Mouse (Mus musculus) MEL (cell line): ENCODE measurements at regions not wholly inside any gene's neighbourhood (a gene's known extent, or its start where the extent isn't known, plus 50 kb on each side); places are given as distances from the start of the nearest gene placed in this dataset.

Experiments used
- DNase-seq: peaks from one replicate; pipeline ENCODE4 v3.0.0; 2011; ENCODE audit warnings: low read depth, low spot score
- H3K27ac ChIP-seq: 2 replicates; pipeline ENCODE4 v1.5.1; 2012; ENCODE audit warnings: low read depth, mild to moderate bottlenecking, control low read depth, low read length, moderate library complexity; ENCODE audit not compliant: control insufficient read depth
- H3K27me3 ChIP-seq, 2 experiments: fragments of 150-350 bp in 1 of 2; sonication (generic) in 1 of 2; 2 replicates each; pipeline ENCODE4 v1.6.1; 2012; ENCODE audit warnings: low read length in 2 of 2, mild to moderate bottlenecking in 2 of 2, improper control_type of control experiment in 1 of 2, moderate library complexity in 1 of 2; ENCODE audit not compliant: insufficient read depth in 2 of 2, control insufficient read depth in 1 of 2
- H3K36me3 ChIP-seq, 2 experiments: 2 replicates each; pipeline ENCODE4 v1.6.1; 2012 to 2014; ENCODE audit warnings: low read length in 2 of 2, improper control_type of control experiment in 1 of 2, inconsistent platforms in 1 of 2, mild to moderate bottlenecking in 1 of 2; ENCODE audit not compliant: insufficient read depth in 2 of 2, control insufficient read depth in 1 of 2
- H3K4me1 ChIP-seq, 2 experiments: fragments of 150-350 bp in 1 of 2; sonication (generic) in 1 of 2; 2 replicates each; pipeline ENCODE4 v1.6.1; 2012; ENCODE audit warnings: low read length in 2 of 2, improper control_type of control experiment in 1 of 2, mild to moderate bottlenecking in 1 of 2; ENCODE audit not compliant: insufficient read depth in 2 of 2, control insufficient read depth in 1 of 2
- H3K4me3 ChIP-seq, 2 experiments: fragments of 150-350 bp in 1 of 2; sonication (generic) in 1 of 2; 2 replicates each; pipeline ENCODE4 v1.5.1; 2012; ENCODE audit warnings: low read depth in 2 of 2, low read length in 2 of 2, mild to moderate bottlenecking in 2 of 2, moderate library complexity in 2 of 2, control low read depth in 1 of 2, improper control_type of control experiment in 1 of 2; ENCODE audit not compliant: control insufficient read depth in 1 of 2, insufficient read depth in 1 of 2
- H3K79me2 ChIP-seq: 2 replicates; pipeline ENCODE4 v1.6.1; 2012; ENCODE audit warnings: mild to moderate bottlenecking, low read length, moderate library complexity; ENCODE audit not compliant: control insufficient read depth, poor library complexity, insufficient read depth
- H3K9ac ChIP-seq: 2 replicates; pipeline ENCODE4 v1.6.1; 2012; ENCODE audit warnings: low read depth, mild to moderate bottlenecking, control low read depth, low read length, moderate library complexity; ENCODE audit not compliant: control insufficient read depth, poor library complexity, severe bottlenecking
- H3K9me3 ChIP-seq: fragments of 150-350 bp; sonication (generic); replicated peaks from 2 replicates; pipeline ENCODE4 v1.6.1; 2012; ENCODE audit warnings: mild to moderate bottlenecking, low read length, improper control_type of control experiment, moderate library complexity; ENCODE audit not compliant: insufficient read depth
- CHD2 ChIP-seq: IDR thresholded peaks from 2 replicates; pipeline ENCODE4 v1.6.1; 2011; ENCODE audit warnings: low read length, improper control_type of control experiment
- EP300 ChIP-seq, 2 experiments: IDR thresholded peaks; 2 replicates each; pipeline ENCODE4 v1.6.1; 2011; ENCODE audit warnings: improper control_type of control experiment in 2 of 2, low read length in 2 of 2, low read depth in 1 of 2, mild to moderate bottlenecking in 1 of 2
- ETS1 ChIP-seq: IDR thresholded peaks from 2 replicates; pipeline ENCODE4 v1.6.1; 2012; ENCODE audit warnings: low read depth, mild to moderate bottlenecking, inconsistent platforms, low read length, improper control_type of control experiment, moderate library complexity
- GATA1 ChIP-seq: IDR thresholded peaks from 2 replicates; pipeline ENCODE4 v1.6.1; 2011; ENCODE audit warnings: low read depth, low read length, improper control_type of control experiment
- HCFC1 ChIP-seq: IDR thresholded peaks from 2 replicates; pipeline ENCODE4 v1.6.1; 2012; ENCODE audit warnings: low read depth, mild to moderate bottlenecking, inconsistent platforms, low read length, improper control_type of control experiment, moderate library complexity
- KAT2A ChIP-seq: conservative IDR thresholded peaks from 2 replicates; pipeline ENCODE4 v1.6.1; 2012; ENCODE audit warnings: low read depth, low read length, improper control_type of control experiment, inconsistent platforms
- MXI1 ChIP-seq: IDR thresholded peaks from 2 replicates; pipeline ENCODE4 v1.6.1; 2011; ENCODE audit warnings: mild to moderate bottlenecking, low read depth, low read length, improper control_type of control experiment
- MYB ChIP-seq: IDR thresholded peaks from 2 replicates; pipeline ENCODE4 v1.6.1; 2011; ENCODE audit warnings: mild to moderate bottlenecking, low read depth, low read length, improper control_type of control experiment
- MYC ChIP-seq: IDR thresholded peaks from 2 replicates; pipeline ENCODE4 v1.6.1; 2011; ENCODE audit warnings: low read depth, mild to moderate bottlenecking, low read length, improper control_type of control experiment, moderate library complexity
- POLR2A ChIP-seq, 2 experiments: IDR thresholded peaks; 2 replicates each; pipeline ENCODE4 v1.6.1; 2011 to 2012; ENCODE audit warnings: low read length in 2 of 2, mild to moderate bottlenecking in 2 of 2, control low read depth in 1 of 2, improper control_type of control experiment in 1 of 2, low read depth in 1 of 2, moderate library complexity in 1 of 2; ENCODE audit not compliant: control insufficient read depth in 1 of 2, insufficient read depth in 1 of 2, poor library complexity in 1 of 2
- POLR2AphosphoS5 ChIP-seq: IDR thresholded peaks from 2 replicates; pipeline ENCODE4 v1.6.1; 2012; ENCODE audit warnings: low read depth, borderline replicate concordance, mild to moderate bottlenecking, inconsistent platforms, low read length, moderate library complexity, mixed read lengths
- RCOR1 ChIP-seq: IDR thresholded peaks from 2 replicates; pipeline ENCODE4 v1.6.1; 2012; ENCODE audit warnings: low read depth, mild to moderate bottlenecking, inconsistent platforms, low read length, improper control_type of control experiment
- TAL1 ChIP-seq: IDR thresholded peaks from 2 replicates; pipeline ENCODE4 v1.6.1; 2012; ENCODE audit warnings: mild to moderate bottlenecking, inconsistent platforms, low read length, moderate library complexity, mixed read lengths
- TCF12 ChIP-seq: IDR thresholded peaks from 2 replicates; pipeline ENCODE4 v1.6.1; 2014; ENCODE audit warnings: low read depth, mild to moderate bottlenecking, inconsistent platforms, low read length, improper control_type of control experiment, moderate library complexity
- UBTF ChIP-seq: IDR thresholded peaks from 2 replicates; pipeline ENCODE4 v1.6.1; 2012; ENCODE audit warnings: low read depth, mild to moderate bottlenecking, inconsistent platforms, low read length, improper control_type of control experiment, moderate library complexity, borderline replicate concordance; ENCODE audit not compliant: insufficient read depth
- USF1 ChIP-seq: IDR thresholded peaks from 2 replicates; pipeline ENCODE4 v1.6.1; 2014; ENCODE audit warnings: low read depth, mild to moderate bottlenecking, inconsistent platforms, low read length, improper control_type of control experiment, moderate library complexity
- USF2 ChIP-seq, 2 experiments: IDR thresholded peaks; 2 replicates each; pipeline ENCODE4 v1.6.1; 2011 to 2012; ENCODE audit warnings: improper control_type of control experiment in 2 of 2, low read length in 2 of 2, borderline replicate concordance in 1 of 2, inconsistent platforms in 1 of 2, low read depth in 1 of 2, mild to moderate bottlenecking in 1 of 2; ENCODE audit not compliant: insufficient read depth in 1 of 2
- ZC3H11A ChIP-seq: IDR thresholded peaks from 2 replicates; pipeline ENCODE4 v1.6.1; 2012; ENCODE audit warnings: low read depth, mild to moderate bottlenecking, inconsistent platforms, low read length, improper control_type of control experiment

GRCm38 (mm10) chr9:23115540-23115939, 107.3 kb upstream of the Bmper start:
- Histone ChIP-seq H3K4me3 (no peak overlapping the region), H3K4me1 (peaks cover 6 to 8% of the 10 kb centered on the region in 2 experiments), H3K9me3 (no peaks in the 10 kb centered on the region), H3K27ac (no peak overlapping the region), H3K27me3 (no peaks in the 10 kb centered on the region; a peak in 1 of 4 replicates), H3K79me2 (no peaks in the 10 kb centered on the region), H3K36me3 (no peaks in the 10 kb centered on the region; a peak in 1 of 4 replicates), H3K9ac (no peak overlapping the region)
- DNase-seq = peak; percentile 50
- TF ChIP-seq MYC (no peak), POLR2A (IDR thresholded peaks at IDR 0.05; ENCODE audit: control insufficient read depth in 1 of 2, insufficient read depth in 1 of 2, low read depth in 1 of 2, low read length in 2 of 2, poor library complexity in 1 of 2) (no peak), EP300 (IDR thresholded peaks at IDR 0.05; ENCODE audit: low read depth in 1 of 2, low read length in 2 of 2) (peak in 1 of 2 experiments; percentile 24; a peak in 1 of 4 replicates), UBTF (no peak), KAT2A (no peak), MXI1 (no peak), TCF12 (peak; percentile 45; the same call in 1 of the 2 replicates), GATA1 (peak; percentile 51; the same call in 1 of the 2 replicates), ZC3H11A (no peak), CHD2 (no peak), POLR2AphosphoS5 (0 out of 2 replicates have a peak, but pooled peaks have one; percentile 16), TAL1 (no peak), MYB (no peak), ETS1 (peak; percentile 35; the same call in 1 of the 2 replicates), RCOR1 (0 out of 2 replicates have a peak, but pooled peaks have one; percentile 16)

GRCm38 (mm10) chr9:23116311-23116710, 106.6 kb upstream of the Bmper start:
- peak; percentile 43 for DNase-seq
- H3K4me3 ChIP-seq = no peak overlapping the region
- H3K79me2 ChIP-seq = no peaks in the 10 kb centered on the region
- no peak overlapping the region for H3K27ac ChIP-seq
- peaks cover 6 to 8% of the 10 kb centered on the region in 2 experiments for H3K4me1 ChIP-seq
- no peaks in the 10 kb centered on the region for H3K9me3 ChIP-seq
- no peaks in the 10 kb centered on the region; a peak in 1 of 4 replicates for H3K36me3 ChIP-seq
- TF ChIP-seq HCFC1 (no peak), RCOR1 (0 out of 2 replicates have a peak, but pooled peaks have one; percentile 20), USF1 (0 out of 2 replicates have a peak, but pooled peaks have one; percentile 16), TCF12 (peak; percentile 59), ETS1 (peak; percentile 51; the same call in 1 of the 2 replicates), USF2 (IDR thresholded peaks at IDR 0.05; ENCODE audit: borderline replicate concordance in 1 of 2, insufficient read depth in 1 of 2, low read depth in 1 of 2, low read length in 2 of 2) (no peak), GATA1 (peak; percentile 25; the same call in 1 of the 2 replicates), EP300 (IDR thresholded peaks at IDR 0.05; ENCODE audit: low read depth in 1 of 2, low read length in 2 of 2) (peak in 1 of 2 experiments; percentile 29; a peak in 2 of 4 replicates), MYC (0 out of 2 replicates have a peak, but pooled peaks have one; percentile 30)
- H3K27me3 ChIP-seq = no peaks in the 10 kb centered on the region; a peak in 1 of 4 replicates
- no peak overlapping the region for H3K9ac ChIP-seq
